Mouse (Mus musculus): ENCODE data around the gene Elmo3.

The Elmo3 gene

DNA sequence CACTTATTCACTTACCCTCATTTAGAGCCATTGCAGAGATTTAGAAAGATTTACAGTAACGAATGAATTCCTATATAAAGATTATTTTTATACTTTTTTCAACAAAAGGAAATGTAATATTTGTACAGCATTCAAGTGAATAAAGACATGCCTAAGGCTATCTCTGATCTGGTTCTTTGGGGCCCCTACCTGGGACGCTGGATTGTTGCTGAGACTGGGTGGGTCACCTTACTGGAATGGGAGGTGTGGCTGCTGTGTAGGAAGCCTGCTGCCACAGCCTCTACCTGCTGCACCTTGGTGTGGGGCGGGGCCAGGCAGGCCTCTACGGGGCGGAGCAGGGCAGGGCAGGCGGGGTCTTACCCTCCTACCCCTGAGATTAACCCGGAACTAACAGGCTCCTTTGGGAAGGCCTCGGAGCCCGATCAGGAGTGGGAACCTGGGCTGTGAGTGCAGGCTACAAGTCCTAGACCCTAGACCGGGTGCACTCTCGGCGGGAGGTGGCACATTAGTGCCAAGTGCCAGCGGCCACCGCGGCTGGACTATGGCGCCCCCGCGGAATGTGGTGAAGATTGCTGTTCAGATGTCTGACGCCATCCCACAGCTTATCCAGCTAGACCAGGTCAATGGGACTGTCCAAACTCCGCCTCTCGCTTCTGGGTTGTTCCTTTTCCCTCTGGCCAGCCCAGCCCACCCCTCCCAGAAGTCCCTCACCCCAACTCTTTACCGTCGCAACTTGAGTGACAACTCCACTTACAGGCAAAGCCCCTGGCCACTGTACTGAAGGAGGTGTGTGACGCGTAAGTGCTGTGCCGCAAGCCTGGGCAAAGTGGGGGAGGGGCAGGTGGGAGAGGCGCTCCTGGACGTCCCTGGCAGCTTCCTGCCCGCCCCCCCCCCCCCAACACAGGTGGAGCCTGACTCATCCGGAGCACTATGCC, at the start of gene Elmo3:
Gene Elmo3, plus strand, starts transcription at position 391 of the 935 bp plus-strand sequence.
- DNase-seq (ENCODE audit: low spot score): peak; percentile 69

- no peak for DNase-seq (ENCODE audit: low spot score)
These were observed 47.9 kb upstream of the Elmo3 start for GRCm38 (mm10) chr8:105257318-105258114.

- DNase-seq (ENCODE audit: low spot score): no peak
These were observed 46.3 kb upstream of the Elmo3 start for GRCm38 (mm10) chr8:105258911-105259720.

GRCm38 (mm10) chr8:105259721-105260320, 45.6 kb upstream of the Elmo3 start:
- DNase-seq (ENCODE audit: low spot score): peak; percentile 77

- DNase-seq (ENCODE audit: low spot score): no peak
These were observed 44.9 kb upstream of the Elmo3 start for GRCm38 (mm10) chr8:105260371-105261099.

DNA sequence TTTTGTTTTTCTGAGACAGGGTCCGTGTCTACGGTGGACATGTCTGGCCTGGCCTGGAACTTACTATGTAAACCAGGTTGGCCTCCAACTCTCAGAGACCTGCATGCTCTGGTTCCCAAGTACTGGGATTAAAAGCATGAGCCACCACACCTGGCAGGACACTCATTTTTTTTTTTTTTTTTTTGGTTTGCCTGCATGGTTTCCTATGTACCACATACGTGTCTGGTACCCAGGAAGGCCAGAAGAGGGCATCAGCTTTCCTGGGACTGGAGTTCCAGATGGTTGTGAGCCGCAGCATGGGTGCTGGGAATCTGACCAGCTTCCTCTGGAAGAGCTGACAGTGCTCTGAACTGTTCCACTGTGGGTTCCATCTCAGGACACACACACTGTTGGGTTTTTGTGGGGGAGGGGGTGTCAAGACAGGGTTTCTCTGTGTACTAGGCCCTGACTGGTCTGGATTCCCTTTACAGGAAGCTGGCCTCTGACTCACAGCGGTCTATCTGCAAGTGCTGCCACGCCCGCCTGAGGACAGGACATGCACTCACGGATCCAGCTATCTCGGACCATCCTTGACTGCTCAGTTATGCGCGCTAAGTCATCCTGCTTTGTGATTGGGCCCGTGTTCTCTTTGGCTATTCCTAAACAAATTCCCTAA, 43.9 kb upstream of the Elmo3 start:
- DNase-seq (ENCODE audit: low spot score): no peak

DNA sequence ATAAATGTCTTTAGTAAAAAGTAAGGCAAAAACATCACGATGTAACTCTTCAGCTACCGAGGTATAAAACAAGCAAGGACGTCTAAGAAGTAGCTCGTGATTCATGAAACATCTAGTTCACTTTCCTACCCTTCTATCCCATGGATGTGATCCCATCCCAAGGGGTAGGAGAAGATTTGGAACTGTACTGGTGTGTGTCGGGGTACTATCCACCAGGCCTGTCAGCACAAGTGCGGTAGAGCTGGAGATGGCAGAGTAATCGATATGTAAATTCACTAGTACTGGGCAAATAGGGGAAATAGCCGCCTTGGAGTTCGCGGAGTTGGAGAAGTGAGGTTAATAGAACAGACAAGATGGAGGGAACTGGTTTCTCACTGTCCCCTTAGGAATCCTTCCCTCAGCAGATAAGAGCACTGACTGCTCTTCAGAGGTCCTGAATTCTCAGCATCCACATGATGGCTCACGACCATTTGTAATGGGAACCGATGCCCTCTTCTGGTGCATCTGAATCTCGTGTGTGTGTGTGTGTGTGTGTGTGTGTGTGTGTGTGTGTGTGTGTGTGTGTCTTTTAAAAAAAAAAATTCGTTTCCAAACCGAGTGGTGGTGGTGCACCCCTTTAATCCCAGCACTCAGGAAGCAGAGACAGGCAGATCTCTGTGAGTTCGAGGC, 42.0 kb upstream of the Elmo3 start:
- DNase-seq (ENCODE audit: low spot score): no peak

- peak; percentile 74 for DNase-seq (ENCODE audit: low spot score)
These were observed 41.1 kb upstream of the Elmo3 start, which contains the start of the genes Tradd and Fbxl8 for GRCm38 (mm10) chr8:105264024-105264982. Gene Tradd, minus strand, starts transcription at chr8:105264609. Gene Fbxl8, plus strand, starts transcription at chr8:105264648.

GRCm38 (mm10) chr8:105265128-105265527, 40.3 kb upstream of the Elmo3 start:
- no peak for DNase-seq (ENCODE audit: low spot score)

GRCm38 (mm10) chr8:105266775-105267174, 38.6 kb upstream of the Elmo3 start:
- no peak for DNase-seq (ENCODE audit: low spot score)

DNA sequence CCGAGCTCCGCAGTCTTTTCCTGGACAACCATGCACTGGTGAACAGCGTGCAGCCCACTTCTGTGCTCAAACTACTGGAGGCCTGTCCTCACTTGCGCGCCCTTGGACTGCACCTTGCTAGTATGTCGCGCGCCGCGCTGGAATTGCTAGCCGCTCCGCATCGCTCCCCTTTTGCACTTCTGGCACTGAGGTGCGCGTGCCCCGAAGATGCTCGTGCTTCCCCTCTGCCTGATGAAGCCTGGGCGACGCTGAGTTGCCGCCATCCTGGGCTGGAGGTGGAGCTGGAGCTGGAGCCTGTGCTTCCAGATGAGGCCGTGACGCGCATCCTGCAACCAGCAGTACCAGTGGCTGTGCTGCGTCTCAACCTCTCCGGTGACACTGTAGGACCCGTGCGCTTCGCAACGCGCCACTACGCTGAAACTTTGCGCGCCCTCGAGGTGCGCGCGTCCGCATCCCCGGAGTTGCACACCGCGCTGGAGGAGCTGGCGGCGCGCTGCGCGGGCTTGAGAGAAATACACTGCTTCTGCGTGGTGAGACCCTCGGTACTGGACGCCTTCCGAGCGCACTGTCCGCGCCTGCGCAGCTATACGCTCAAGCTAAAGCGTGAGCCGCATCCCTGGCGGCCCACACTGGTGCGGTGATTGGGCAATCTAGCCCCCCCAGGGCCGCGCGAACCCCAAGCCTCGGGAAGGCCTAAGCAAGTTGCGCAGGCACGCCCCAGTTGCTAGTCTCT, 36.9 kb upstream of the Elmo3 start:
- DNase-seq (ENCODE audit: low spot score): no peak

- DNase-seq (ENCODE audit: low spot score): no peak
These were observed 36.3 kb upstream of the Elmo3 start for GRCm38 (mm10) chr8:105269075-105269458.

DNA sequence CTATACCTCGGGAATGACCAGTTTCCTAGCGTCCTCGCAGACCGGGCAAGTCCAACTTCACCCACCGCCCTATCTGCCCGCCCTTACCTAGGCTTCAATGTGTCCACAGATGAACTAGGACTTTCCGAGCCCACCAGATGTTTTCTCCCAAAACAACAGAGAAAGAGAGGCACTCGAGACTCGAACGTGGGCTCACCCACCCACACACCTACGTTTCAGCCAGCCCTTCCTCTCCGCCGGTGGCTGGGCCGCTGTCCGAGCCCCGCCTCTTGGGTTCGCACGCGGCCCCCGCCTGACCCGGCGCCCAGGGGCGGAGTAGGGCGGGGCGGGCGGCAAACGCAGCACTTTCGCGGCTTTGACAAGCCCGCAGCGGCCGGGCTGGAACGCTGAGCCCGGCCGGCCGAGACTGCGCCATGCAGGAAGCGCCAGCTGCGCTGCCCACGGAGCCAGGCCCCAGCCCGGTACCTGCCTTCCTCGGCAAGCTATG, 35.9 kb upstream of the Elmo3 start, which contains the start of gene Hsf4:
Gene Hsf4, plus strand, starts transcription at position 341 of the 487 bp plus-strand sequence.
- DNase-seq (ENCODE audit: low spot score): peak; percentile 61

DNA sequence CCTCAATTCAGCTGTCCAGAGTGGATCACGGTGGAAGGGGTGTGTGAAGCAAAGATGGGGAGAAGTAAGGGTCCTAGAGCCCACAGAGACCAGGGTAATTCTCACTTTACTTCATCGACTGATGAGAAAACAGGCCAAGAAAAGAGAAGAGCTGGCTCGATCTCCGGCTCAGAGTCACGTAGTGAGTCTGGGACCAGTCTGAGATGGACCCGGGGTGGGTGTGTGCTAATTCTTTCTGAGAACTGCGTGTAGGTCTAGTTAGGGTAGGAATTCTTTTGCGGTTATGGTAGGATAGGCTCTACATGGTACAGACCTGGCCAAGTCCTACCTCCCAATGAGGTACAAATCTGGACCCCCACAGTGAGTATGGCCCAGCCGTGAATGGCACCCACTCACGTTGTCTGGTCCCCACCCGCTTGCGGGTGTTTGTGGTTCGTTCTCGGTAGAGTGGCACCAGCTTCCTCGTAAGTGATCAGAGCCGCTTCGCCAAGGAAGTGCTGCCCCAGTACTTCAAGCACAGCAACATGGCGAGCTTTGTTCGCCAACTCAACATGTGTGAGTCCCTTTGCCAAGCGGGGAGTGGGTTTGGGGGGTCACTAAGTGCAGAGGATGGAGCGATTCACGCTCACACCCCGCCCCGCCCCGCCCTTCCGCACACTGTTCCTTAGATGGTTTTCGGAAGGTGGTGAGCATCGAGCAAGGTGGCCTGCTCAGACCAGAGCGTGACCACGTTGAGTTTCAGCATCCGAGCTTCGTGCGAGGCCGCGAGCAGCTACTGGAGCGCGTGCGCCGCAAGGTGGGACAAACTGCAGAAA, 35.1 kb upstream of the Elmo3 start:
- no peak for DNase-seq (ENCODE audit: low spot score)

DNA sequence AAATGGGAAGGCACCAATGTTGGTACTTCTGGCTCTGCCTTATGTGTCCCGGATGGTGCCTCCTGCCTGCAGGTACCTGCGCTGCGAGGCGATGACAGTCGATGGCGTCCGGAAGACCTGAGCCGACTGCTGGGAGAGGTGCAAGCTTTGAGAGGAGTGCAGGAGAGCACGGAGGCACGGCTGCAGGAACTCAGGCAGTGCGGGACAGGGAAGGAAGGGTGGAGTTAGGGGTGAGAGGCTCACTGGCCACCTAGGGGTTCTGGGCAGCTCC, 34.5 kb upstream of the Elmo3 start:
- no peak for DNase-seq (ENCODE audit: low spot score)

DNA sequence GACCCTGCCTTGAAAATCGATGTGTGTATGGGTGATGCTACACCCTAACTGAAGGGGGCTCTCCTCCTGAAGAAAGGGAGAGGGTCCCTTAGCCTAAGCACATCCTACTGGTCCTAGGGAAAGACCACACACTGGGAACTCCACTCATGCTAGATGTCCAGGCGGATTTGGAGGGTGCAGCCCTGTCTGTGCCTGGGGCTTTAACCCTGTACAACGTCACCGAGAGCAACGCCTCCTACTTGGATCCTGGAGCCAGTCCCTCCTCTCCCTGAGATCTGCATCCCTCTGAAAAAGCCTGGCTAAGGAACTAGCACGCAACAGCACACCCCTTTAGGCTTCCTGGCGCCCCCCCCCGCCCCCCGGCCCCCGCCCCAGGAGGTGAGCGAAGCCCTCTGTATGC, 30.0 kb upstream of the Elmo3 start:
- no peak for DNase-seq (ENCODE audit: low spot score)

GRCm38 (mm10) chr8:105275840-105276239, 29.6 kb upstream of the Elmo3 start, which contains the start of gene Nol3:
Gene Nol3, plus strand, starts transcription at chr8:105276140.
- DNase-seq (ENCODE audit: low spot score): no peak

Measured in urinary bladder, postnatal 25 days (tissue).